Mouse (Mus musculus): ENCODE data around the gene Bloc1s5. TPM values are rescaled to one million over a fixed set of nuclear protein-coding genes. Genes with fewer than 3 reads are reported as not detected.

Gene Bloc1s5
- polyA plus RNA-seq, 1 experiment from 2014 or later, result 17.6 TPM

DNA sequence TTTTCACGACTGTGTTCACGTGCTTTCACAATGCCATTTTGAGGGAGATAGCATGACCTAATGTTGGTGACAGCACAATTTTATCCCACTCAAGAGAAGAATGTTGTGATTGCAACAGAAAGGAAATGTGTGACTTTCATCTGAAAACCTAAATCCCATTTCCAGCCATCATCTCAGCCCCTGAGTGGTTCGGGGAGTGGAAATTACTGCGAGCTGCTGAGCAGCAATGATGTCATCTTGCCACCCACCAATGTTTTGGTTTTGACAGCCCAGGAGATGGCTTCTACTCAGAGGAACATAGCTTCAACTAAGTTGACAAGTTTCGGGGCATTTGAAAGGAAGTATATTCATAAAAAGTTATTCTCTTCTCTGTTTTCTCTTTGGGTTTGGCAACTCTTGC, 87.2 kb downstream of the Bloc1s5 start:
- no peak overlapping the region for H3K27ac ChIP-seq (ENCODE audit: low read depth)
- no peak for DNase-seq
- 77% methylated on average over 5 of the region's 5 CpGs for WGBS
- H3K9ac ChIP-seq, result no peak overlapping the region
- H3K9me3 ChIP-seq (ENCODE audit: low read depth, low read length), result no peaks in the 10 kb centered on the region
- H3K4me3 ChIP-seq (ENCODE audit: low read depth, low read length), result no peak overlapping the region
- no peaks in the 10 kb centered on the region for H3K36me3 ChIP-seq (ENCODE audit: insufficient read depth)
- no peak for ATAC-seq (ENCODE audit: insufficient read depth)
- H3K4me2 ChIP-seq, result no peak overlapping the region
- H3K4me1 ChIP-seq (ENCODE audit: insufficient read depth), result no peaks in the 10 kb centered on the region
- H3K27me3 ChIP-seq (ENCODE audit: insufficient read depth, low read length), result no peaks in the 10 kb centered on the region
- no peak for TF ChIP-seq CTCF (IDR thresholded peaks at IDR 0.05; ENCODE audit: low read depth)

DNA sequence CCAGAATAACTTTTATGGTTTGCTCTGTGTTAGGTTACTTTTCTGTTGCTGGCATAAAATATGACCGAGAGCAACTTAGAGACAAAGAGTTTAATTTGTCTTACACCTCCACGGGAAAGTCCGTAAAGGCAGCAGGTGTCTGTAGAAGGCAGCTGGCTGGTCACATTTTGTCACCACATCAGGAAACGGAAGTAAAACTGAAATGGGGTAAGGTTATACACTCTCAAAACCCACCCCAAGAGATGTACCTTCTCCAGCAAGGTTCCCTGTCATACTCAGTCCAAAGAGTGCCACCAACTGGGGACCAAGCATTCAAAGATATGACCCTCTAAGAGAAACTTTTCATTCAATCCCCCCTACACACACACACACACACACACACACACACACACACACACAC, 88.2 kb downstream of the Bloc1s5 start:
- ATAC-seq (ENCODE audit: insufficient read depth) (no peak), DNase-seq (no peak)
- Histone ChIP-seq H3K27me3 (ENCODE audit: insufficient read depth, low read length) (no peaks in the 10 kb centered on the region), H3K4me2 (no peak overlapping the region), H3K9me3 (ENCODE audit: low read depth, low read length) (no peaks in the 10 kb centered on the region), H3K9ac (no peak overlapping the region), H3K27ac (ENCODE audit: low read depth) (no peak overlapping the region), H3K4me3 (ENCODE audit: low read depth, low read length) (no peak overlapping the region), H3K4me1 (ENCODE audit: insufficient read depth) (no peaks in the 10 kb centered on the region), H3K36me3 (ENCODE audit: insufficient read depth) (no peaks in the 10 kb centered on the region)
- WGBS, result 71% methylated on average over 4 of the region's 4 CpGs
- no peak for TF ChIP-seq CTCF (IDR thresholded peaks at IDR 0.05; ENCODE audit: low read depth)

DNA sequence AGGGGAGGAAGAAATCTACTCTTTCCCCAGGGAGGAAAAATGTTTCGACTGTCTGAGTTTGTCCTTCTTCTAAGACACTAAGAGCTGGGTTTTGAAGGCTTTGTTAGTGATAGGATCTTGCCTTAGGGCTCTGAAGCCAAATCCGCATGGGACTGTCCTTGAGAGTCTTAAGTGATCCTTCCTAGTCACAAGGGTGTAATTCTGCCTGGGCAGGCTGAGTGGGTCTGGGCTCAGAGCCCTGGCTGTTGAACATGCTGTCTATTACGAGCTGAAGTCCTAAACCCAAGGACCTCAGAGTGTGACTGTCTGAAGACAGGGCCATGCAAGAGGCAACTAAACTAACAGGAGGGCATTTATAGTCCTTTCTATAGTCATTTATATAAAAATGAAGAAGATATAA, 89.4 kb downstream of the Bloc1s5 start:
- H3K36me3 ChIP-seq (ENCODE audit: insufficient read depth), result no peaks in the 10 kb centered on the region
- 51% methylated on average over 3 of the region's 3 CpGs for WGBS
- H3K4me2 ChIP-seq, result no peak overlapping the region
- H3K4me3 ChIP-seq (ENCODE audit: low read depth, low read length), result no peak overlapping the region
- no peak for TF ChIP-seq CTCF (IDR thresholded peaks at IDR 0.05; ENCODE audit: low read depth)
- H3K4me1 ChIP-seq (ENCODE audit: insufficient read depth), result no peaks in the 10 kb centered on the region
- DNase-seq (no peak), ATAC-seq (ENCODE audit: insufficient read depth) (no peak)
- no peaks in the 10 kb centered on the region for H3K9me3 ChIP-seq (ENCODE audit: low read depth, low read length)
- H3K27me3 ChIP-seq (ENCODE audit: insufficient read depth, low read length), result no peaks in the 10 kb centered on the region
- no peak overlapping the region for H3K27ac ChIP-seq (ENCODE audit: low read depth)
- no peak overlapping the region for H3K9ac ChIP-seq

DNA sequence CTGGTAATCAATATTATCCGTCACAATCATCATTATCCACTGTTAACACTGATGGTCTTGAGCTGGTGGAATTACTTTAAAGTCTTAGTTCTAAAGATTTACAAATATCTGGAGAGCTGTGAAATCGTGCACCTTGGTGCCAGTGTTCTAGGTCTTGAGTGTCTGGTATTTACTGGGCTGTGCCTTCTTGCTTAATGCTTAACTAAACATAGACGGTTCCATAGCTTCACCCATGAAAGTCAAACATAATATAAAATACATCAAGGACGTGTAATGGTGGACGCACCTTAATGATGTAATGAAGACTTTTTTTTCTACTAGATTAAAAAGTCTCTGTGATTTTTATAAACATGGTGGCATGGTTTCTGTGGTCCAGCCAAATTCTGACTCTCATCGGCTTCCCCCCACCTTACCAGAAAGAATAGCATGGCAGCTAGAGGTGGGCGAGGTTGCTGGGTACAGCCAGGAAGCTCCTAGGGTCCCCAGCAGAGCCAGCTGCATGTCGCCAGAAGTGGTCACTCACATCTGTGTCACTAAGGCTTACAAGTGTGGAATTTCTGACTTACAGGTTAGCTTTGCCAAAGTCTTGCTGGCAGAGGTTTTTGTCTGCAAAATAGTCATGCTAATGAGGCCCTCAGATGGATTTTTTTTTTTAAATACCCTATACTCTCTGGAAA, 90.0 kb downstream of the Bloc1s5 start:
- DNase-seq (no peak), ATAC-seq (ENCODE audit: insufficient read depth) (no peak)
- 75% methylated on average over 8 of the region's 8 CpGs for WGBS
- H3K36me3 ChIP-seq (ENCODE audit: insufficient read depth), result no peaks in the 10 kb centered on the region
- H3K9me3 ChIP-seq (ENCODE audit: low read depth, low read length), result no peaks in the 10 kb centered on the region
- no peak overlapping the region for H3K9ac ChIP-seq
- H3K4me3 ChIP-seq (ENCODE audit: low read depth, low read length), result no peak overlapping the region
- no peak for TF ChIP-seq CTCF (IDR thresholded peaks at IDR 0.05; ENCODE audit: low read depth)
- no peak overlapping the region for H3K4me2 ChIP-seq
- no peaks in the 10 kb centered on the region for H3K27me3 ChIP-seq (ENCODE audit: insufficient read depth, low read length)
- H3K4me1 ChIP-seq (ENCODE audit: insufficient read depth), result no peaks in the 10 kb centered on the region
- H3K27ac ChIP-seq (ENCODE audit: low read depth), result no peak overlapping the region

DNA sequence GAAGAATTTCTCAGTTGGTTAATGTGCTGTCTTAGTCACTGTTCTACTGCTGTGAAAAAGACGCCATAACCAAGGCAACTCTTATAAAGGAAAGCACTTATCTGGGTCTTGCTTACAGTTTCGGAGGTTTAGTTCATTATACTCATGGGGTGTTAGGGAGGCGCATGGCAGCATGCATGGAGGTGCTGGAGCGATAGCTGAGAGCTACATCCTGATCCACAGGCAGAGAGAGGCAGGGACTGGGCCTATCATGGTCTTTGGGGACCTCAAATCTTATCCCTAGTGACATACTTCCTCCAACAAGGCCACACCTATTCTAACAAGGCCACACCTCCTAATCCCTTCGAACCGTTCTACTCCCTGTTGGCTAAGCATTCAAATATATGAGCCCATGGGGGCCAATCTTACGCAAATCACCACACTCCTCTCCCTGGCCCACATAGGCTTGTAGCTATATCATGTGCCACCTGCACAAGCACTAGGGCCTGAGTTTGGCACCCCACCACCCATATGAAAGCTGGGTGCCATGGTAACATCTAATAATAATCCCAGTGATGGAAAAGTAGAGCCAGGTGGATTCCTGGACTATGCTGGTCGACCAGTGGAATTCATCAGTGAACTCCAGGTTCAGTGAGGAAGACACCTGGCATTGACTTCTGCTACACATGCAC, 91.3 kb downstream of the Bloc1s5 start:
- no peak overlapping the region for H3K9ac ChIP-seq
- H3K4me1 ChIP-seq (ENCODE audit: insufficient read depth), result no peaks in the 10 kb centered on the region
- H3K4me3 ChIP-seq (ENCODE audit: low read depth, low read length), result no peak overlapping the region
- no peak for TF ChIP-seq CTCF (IDR thresholded peaks at IDR 0.05; ENCODE audit: low read depth)
- H3K27me3 ChIP-seq (ENCODE audit: insufficient read depth, low read length), result no peaks in the 10 kb centered on the region
- ATAC-seq (ENCODE audit: insufficient read depth) (no peak), DNase-seq (no peak)
- H3K4me2 ChIP-seq, result no peak overlapping the region
- H3K9me3 ChIP-seq (ENCODE audit: low read depth, low read length), result no peaks in the 10 kb centered on the region
- no peaks in the 10 kb centered on the region for H3K36me3 ChIP-seq (ENCODE audit: insufficient read depth)
- 84% methylated on average over 8 of the region's 8 CpGs for WGBS
- no peak overlapping the region for H3K27ac ChIP-seq (ENCODE audit: low read depth)

Other genes with a start within 250 kb of the Bloc1s5 start
- 290 and 295 TPM in 2 replicates for gene Txndc5, start 106.3 kb downstream of the Bloc1s5 start, polyA plus RNA-seq (2014; fragmentation: Nextera tagmentation; extraction: Ambion mirVana)
- 46.8 and 53.4 TPM in 2 replicates for gene Eef1e1, start 23.9 kb upstream of the Bloc1s5 start, polyA plus RNA-seq (2014; fragmentation: Nextera tagmentation; extraction: Ambion mirVana)